Mouse (Mus musculus): Measurements from ENCODE around the gene Tango6.

GRCm38 (mm10) chr8:106836525-106836924, 153.7 kb downstream of the Tango6 start:
- no peak for TF ChIP-seq CTCF (IDR thresholded peaks at IDR 0.05; ENCODE audit: insufficient read depth, low read length)
- TF ChIP-seq POLR2A (IDR thresholded peaks at IDR 0.05; ENCODE audit: borderline replicate concordance, extremely low read depth, low read depth, low read length) = no peak

All from lung, adult 2 months (tissue).